Mouse (Mus musculus): Measurements from ENCODE around the gene Cdk19.
"Not testable (repeated sequence)": the region's sequence is repeated elsewhere in the genome, so short reads cannot be mapped to it uniquely, and the experiment has no call there.

Cdk19 gene

DNA sequence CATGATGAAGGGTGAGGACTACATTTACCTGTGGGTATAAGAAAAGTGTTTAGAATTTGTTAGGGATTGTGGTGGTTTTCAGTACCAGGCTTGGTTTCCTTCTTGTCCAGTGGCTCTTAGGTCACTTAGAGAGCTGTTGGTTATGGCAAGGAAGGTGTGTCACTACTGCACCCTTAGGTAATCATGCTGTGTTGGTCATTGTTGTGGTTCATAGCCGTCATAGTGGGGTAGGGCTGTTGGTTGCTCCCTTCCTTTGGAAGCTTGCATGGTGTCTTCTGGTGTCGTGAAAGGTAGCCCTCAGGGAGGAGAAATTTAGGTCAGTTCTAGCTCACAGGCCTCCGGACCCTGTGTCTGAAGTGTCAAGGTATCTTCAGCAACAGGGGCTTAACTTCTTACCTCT lies 46.0 kb downstream of the Cdk19 start:
- DNase-seq (ENCODE audit: low spot score in 2 of 2) = no peak

DNA sequence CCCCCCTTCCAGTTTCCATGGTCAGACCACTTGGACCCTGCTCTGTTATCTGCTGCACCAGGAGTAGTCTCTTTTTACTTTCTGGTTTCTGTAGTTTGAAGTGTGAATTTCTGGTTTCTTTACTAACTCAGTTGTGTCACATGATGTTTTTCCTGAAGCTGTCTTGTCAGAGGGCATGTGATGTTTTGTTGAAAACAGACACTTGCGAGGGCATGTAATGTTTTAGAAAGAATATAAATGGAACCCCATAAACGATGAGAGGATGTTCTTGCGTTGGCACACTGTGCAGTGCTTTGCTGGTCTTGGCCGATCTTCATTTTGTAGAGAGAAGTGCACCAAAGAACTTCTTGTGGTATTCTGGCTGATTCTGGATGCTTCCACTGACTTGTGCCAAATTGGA lies 46.8 kb downstream of the Cdk19 start:
- DNase-seq (ENCODE audit: low spot score in 2 of 2) = no peak

DNA sequence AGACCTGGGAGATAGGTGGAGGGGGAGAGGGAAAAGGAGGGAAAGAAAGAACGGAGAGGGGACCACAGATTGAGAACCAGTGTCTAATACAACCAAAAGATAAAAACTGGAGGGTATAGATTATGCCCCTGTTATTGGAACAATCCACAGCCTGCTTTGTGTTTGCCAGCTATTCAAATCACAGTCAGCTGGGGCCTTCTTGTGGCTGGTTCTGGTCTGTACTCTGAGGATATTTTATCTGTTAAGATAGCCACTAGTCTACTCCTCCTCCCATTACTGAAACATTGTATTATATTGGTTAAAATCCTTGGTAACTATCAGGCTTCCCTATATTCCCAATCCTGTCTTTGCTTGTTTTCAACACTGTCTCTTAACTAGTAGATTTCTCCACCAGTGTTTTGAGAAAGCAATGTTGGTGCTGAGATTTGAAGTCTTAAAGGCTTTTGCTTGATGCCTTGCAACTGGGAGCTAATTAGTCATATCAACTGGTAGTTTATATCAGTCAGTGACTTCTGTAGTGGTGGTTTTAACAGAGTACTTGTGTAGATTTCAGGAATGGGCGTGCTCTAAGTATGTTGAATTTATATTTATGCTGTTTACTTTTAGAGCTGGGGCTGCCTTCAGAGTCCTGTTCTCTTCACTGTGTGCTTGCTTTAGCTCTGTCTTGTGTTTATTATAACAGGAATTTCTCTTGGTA lies 54.2 kb downstream of the Cdk19 start:
- DNase-seq (ENCODE audit: low spot score in 2 of 2) = no peak

DNA sequence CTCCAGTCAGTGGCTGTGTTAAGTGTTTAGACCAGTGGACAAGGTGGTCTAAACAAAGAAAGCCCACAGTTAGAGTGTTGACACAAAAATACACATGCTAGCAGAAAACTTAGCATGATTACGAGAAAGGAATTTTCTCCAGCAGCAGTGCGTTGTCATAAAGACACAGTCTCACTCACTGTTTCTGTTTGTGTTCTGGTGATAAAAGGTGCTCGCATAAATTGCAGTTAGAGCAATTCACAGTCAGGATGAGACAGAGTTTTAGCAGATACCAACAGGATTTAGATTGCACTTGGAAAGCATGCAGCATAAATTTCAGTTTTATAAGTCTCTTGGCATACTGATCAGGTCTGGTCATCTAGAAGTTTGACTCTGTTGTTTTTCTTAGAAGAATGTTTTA lies 59.5 kb downstream of the Cdk19 start:
- DNase-seq (ENCODE audit: low spot score in 2 of 2) = no peak

DNA sequence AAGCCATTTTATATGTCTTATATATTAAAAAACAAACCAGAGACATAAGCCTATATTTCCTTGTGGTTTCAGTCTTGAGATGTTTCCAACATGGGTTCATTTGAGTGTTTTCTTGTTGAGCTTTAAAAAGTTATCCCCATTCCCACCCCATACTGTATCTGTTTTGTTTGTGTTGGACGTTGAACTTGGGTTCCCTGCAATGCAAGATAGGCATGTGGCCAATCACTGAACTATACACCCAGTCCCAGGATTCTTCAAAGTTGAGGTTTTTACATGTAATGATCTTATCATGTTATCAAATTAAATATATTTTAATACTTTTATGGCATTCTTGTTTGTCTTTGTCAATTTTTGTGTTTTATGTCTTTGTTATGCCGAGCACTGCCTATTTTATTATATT lies 60.0 kb downstream of the Cdk19 start:
- no peak for DNase-seq (ENCODE audit: low spot score in 2 of 2)

DNA sequence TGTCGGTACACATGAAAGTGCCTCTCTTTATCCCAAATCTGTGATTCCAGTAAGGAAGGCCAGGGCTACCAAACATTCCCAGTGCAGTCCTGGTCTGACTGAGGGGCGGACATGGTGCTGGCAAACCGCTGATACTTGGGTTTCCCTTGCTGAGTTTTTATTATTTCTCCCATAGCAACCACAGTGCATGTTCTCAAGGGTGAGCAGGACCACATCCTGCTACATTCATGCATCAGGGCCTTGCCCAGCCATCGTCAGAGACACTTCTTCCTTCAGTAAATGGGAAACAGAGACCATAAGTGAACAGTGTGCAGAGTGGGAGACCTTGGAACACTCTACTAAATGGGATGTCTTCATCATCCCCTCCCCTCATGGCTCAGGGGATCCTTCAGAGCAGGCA lies 60.9 kb downstream of the Cdk19 start:
- DNase-seq (ENCODE audit: low spot score in 2 of 2) = no peak

DNA sequence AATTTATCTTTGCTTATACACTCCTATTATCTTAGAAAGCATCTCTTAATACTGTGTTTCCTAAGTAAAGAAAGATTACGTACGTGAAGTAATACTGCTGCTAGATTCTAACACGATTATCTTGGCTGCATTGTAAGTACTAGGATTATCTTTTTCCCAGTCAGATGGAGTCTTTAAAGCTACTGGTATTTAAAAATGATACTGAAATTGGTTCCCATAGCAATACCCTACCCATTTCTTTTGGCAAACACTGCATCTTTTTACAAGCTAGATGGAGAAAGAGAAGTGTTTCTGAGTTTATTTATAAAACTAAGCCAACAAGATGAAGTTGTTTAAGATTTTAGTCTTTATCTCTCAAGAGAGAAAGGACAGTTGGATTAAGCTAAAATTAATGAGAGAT lies 67.3 kb downstream of the Cdk19 start:
- no peak for DNase-seq (ENCODE audit: low spot score in 2 of 2)

DNA sequence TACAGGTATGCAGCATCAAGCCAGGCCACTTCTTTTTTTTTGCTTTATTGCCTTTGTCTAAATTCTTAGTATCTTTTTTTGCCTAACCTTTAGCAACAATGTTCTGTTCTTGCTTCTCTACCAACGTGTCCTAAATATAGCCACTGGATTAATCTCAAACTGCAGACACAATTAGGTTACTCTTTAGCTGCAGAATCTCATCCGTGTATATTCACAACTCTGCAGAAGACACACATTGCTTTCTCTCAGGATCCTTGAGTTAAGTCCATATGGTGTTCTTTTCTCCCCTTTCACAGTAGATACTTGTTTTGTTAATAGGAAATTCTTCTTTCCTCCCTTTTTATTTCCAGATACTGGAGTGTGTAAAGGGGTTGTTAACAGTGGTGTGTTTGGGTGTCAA lies 70.0 kb downstream of the Cdk19 start:
- no peak for DNase-seq (ENCODE audit: low spot score in 2 of 2)

DNA sequence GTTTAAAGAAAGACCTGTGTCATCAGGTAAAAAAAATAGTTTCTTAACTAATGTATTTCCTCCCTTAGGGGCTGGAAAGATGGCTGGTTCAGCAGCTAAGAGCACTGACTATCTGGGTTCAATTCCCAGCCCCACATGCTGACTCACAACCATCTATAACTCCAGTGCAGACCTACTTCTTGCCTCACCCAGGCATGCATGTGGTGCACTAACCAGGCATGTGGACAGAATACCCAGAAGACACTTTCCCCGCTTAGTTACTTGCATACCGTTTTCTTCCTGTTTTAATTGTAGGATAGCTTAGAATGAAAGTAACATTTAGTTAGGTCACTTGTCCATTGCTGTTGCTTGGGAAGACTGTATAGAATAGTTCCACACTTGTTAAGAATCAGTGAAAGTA lies 72.0 kb downstream of the Cdk19 start:
- no peak for DNase-seq (ENCODE audit: low spot score in 2 of 2)

DNA sequence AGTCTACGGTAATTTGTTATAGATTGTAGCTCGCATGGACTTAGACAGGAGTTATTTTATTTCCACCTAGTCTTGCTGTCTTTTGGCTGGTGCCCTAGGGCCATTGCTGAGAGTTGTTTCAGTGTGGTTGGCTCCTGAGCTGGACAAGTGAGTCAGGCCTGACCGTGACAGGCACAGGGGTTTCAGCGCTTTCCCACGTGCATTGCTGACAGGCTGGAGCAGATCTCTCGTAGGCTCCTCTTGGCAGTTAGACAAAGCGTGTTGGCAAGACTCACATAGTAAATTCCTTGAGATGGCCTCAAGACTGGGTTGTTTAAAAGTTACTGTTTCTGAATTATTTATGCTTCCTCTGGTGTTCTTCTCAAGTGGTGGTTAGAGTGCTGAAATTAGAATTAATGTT lies 77.6 kb downstream of the Cdk19 start:
- peak in 1 of 2 experiments; percentile 19 for DNase-seq (ENCODE audit: low spot score in 2 of 2)

DNA sequence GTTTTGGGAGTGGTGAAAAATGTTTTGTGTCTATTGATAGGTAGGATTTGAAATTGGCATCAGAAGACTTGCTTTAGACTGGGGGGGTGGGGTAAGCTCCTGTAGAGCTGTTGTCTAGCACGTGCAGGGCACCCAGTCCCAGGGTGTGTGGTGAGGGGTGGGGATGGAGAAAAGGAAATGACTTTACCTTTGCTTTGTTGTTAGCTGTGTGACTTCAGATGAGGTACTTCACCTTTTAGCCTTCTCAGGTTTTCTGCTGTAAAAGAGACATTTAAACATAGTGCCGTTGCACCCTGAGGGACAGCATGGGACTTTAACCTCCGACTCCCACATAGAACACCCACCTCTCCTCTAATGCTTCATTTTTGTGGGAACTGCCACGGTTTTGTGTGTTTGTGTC lies 80.5 kb downstream of the Cdk19 start:
- DNase-seq (ENCODE audit: low spot score in 2 of 2) = no peak

DNA sequence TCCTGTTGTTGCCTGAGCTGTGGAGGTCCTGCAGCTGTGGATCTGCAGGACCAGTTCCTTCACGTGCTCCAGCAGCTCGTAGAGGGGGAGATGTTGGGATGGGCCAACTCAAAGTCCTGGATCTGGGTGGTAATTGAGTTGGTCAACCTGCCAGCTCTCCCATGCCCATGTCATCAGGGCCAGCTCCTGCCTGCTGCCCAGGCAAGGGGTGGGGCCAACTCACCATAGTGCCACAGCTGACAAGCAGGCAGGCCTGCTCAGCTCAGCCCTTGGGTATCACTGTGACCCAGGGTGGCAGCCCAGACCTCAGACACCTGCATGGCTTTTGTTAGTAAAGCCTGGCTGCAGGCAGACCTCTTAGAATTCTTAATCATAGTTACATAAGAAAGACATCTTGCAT lies 81.3 kb downstream of the Cdk19 start:
- DNase-seq (ENCODE audit: low spot score in 2 of 2) = no peak

DNA sequence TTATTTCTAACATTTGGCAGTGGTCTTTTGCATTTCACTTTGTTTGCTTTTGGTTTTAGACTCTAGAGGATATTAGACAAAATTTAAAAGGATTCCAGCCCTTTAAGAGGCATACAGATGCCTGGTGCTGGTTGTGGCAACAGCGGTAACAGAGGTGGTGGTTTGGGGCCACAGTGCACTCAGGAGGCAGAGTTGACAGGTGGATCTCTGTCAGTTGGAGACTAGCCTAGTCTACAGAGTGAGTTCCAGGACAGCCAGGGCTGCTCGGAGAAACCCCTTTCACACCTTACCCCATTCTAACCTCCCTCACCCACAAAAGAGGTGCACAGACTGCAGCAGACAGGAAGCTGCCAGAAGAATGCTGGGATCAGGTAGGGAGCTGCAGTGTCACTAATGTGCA lies 82.4 kb downstream of the Cdk19 start:
- DNase-seq (ENCODE audit: low spot score in 2 of 2) = no peak

DNA sequence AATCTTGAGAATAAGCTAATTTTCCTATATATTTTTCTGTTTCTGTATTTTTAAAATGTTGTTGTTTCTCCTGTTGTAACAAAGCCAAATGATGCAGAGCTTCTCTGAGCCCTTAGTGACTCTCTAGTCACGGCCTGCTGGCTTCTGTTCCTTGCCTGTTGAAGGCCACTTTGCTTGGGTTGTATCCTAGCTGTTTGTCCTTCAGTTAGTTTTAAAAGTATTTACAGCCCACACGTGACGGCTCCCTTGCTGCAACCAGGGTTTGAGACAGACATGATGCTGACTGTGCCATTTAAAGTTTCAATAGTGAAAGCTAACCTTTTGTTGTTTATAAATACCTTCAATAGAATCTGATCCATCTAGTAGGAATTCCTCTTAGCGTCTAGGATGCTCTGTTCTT lies 83.3 kb downstream of the Cdk19 start:
- no peak for DNase-seq (ENCODE audit: low spot score in 2 of 2)

DNA sequence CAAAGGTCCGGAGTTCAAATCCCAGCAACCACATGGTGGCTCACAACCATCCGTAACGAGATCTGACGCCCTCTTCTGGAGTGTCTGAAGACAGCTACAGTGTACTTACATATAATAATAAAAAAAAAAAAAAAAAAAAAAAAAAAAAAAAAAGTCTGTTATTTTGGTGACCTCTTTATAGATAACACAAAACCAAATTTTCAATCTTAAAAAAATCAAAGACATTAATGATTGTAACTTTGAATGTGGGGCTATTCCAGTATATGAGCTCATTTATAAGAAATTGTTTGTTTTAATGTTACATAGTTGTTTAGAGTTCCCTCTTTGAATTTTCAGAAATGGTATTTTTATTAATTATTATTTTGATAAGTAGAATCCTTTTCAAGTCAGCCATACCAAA lies 85.1 kb downstream of the Cdk19 start:
- not testable (repeated sequence) for DNase-seq (ENCODE audit: low spot score in 2 of 2)

DNA sequence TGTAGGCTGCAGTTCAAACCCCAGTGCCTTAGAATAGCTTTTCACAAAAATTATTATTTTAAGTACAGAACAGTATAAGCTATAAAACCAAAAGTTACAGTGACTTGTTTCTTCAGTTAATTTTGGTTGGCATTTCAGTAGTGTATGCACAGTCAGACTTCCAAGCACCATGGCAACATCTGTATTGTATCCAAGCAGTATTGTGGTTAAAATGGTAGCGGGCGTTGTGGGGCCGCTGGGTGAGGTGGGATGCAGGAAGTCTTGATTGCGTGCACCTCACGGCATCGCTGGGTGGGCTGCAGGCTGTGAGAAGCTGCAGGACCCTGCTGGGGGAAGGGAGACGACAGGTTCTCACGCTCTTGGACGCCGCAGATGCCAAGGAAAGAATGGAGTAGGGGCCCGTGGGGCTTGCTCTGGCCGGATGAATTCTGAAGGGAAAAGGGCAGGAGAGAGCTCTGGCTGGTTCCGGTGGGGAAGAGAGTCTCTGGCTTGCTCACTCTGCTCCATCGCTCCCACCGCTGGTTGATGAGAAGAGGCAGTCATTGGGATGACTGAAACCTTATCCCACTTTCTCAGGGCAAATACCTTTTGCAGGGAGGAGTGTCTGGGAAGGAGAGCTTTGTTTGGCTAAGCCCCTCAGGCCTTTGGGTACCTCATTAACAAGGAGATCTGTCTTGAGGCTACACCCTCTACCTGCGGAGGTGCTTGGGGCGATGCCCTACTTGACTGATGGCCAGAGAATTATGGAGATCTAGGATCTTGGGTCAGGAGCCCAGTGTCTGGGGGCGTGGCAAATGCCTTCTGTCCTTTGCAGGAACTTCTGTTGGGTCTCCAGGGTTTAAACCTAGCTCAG lies 86.1 kb downstream of the Cdk19 start:
- no peak for DNase-seq (ENCODE audit: low spot score in 2 of 2)

DNA sequence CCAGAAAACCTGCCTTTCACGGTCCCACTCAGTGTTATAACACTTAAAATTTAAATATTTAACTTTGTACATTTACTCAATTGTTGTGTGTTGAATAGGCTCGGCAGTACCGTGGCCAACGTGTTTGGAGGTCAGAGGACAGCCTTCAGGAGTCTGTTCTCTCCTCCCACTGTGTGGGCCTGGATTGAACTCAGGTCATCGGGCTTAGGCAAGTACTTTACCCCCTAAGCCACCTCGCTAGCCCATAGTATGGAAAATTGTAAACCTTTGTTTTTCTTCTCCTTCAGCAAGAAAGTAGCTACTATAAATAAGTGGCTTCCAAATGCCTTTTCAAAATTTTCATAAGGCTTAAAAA lies 86.7 kb downstream of the Cdk19 start:
- no peak for DNase-seq (ENCODE audit: low spot score in 2 of 2)

DNA sequence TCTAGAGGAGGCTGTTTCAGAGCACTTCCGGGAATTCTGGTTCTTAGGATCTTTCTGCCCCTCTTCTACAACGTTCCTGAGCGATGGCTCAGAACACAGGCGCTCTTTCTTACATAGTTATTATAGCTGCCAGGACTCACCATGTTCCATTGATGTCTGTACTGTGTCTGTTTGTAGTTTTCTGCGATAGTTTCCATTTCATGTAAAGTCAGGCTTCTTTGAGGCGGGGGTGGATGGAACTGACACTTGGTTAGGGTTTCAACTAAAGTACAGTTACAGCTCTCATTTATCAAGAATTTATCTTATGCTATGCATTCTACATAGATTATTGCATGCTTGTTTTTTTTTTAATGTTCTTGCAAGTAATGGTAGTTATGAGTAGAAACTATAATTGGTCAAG lies 89.3 kb downstream of the Cdk19 start:
- DNase-seq (ENCODE audit: low spot score in 2 of 2) = no peak

DNA sequence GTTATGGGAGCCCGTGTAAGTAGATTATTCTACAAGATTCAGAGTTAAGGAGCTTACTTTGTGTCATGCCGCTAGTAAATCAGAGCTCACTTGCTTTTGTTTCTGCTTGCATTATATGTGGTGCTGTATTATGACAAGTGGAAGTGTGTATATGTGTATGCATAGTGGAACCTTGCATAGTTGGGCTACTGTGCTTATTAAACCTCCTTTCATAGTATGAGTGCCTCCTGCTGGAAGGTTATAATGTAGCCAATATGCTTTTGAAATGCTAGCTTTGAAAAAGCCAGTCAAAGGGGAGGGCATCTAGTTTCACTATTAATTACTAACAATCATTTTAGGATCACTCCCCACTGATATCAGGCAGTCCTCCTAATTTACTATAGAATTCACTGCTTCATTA lies 89.7 kb downstream of the Cdk19 start:
- no peak for DNase-seq (ENCODE audit: low spot score in 2 of 2)

DNA sequence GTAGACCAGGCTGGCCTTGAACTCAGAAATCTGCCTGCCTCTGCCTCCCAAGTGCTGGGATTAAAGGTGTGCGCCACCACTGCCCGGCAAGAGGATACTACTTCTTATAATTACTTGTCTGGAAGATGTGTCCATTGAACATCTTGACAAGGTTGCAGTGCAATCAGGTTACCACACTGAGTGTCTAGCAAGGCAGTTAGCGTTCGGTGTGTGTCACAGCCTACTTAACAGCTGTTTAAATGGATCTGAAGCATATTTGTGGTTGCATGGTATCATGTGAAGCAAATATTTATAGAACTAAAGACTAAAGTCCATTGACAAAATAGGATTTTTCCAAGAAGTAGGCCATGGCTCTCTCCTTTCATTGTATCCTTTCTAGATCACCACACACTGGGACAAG lies 90.8 kb downstream of the Cdk19 start:
- no peak for DNase-seq (ENCODE audit: low spot score in 2 of 2)

DNA sequence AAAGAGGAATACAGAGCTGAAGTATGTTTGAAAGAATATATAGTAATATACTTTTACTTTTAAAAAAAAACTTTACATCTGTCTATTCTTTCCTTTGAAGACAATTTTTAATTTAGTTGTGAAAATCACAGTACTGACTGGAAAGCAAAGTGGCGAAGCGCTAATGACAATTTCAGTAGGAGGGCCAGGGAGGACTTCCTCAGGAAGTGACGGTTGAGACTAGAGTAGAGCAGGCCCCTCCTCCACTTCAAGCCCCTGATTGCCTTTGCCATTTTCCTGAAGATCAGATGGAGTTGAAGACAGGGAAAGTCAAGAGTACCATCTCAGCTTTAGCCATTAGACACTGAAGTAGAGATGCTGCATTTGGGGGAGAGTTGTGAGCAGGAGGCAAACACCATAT lies 92.6 kb downstream of the Cdk19 start:
- DNase-seq (ENCODE audit: low spot score in 2 of 2) = no peak

DNA sequence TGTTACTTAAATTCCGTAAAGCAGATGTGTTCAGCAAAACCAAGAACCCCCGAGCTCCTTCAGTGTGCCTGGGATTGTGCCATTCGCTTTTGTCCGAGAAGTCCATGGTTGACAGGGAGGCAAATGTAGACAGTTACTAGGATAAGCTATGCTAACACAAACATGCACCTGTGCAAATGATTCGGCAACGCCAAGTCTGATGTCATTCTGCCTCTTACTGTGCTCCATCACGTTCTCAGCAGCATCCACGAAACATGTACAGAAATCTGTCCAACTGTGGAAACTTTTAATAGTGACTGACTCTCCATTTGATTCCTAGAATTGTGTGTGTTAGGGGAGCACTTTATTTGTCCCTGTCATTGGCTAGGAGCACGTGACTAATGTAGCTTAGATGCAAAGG lies 93.0 kb downstream of the Cdk19 start:
- no peak for DNase-seq (ENCODE audit: low spot score in 2 of 2)

DNA sequence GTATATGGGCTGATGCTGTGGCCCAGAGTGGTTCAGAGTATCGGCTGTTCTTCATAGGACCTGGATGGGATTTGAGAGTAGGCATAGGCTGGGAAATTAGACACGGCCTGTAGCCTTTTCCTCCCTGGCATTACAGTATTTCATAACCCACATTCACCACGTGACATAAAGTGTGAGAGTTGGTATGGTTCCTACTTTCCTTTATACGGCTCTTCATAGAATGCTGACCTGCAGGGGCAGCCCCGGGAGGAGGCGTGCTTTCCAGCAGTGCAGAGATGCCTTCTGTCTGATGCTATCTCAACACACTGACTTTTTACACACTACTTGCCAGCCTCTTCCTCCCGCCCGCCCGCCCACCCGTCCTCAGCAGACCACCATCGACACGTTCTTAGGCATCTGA lies 96.0 kb downstream of the Cdk19 start:
- DNase-seq (ENCODE audit: low spot score in 2 of 2) = no peak

DNA sequence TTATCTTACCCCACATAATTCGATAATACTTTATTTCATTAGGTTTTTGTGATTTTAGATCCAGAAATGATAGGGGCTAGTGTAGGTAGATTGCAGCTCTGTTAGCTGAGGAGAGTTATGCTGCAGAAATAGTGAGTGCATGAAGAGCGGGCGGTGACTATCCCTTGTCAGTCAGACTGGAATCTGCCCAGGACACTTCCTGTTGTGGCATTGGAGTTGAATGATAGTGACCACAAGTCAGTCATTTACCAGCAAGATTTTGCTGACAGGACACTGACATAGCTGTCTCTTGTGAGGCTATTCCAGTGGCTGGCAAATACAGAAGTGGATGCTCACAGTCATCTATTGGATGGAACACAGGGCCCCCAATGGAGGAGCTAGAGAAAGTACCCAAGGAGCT lies 97.8 kb downstream of the Cdk19 start:
- DNase-seq (ENCODE audit: low spot score in 2 of 2) = no peak

Measured in cerebellum, postnatal 4 days (tissue).